Comparison of ENCODE assay signal across 19 mouse cellular contexts in the genomic region with DNA sequence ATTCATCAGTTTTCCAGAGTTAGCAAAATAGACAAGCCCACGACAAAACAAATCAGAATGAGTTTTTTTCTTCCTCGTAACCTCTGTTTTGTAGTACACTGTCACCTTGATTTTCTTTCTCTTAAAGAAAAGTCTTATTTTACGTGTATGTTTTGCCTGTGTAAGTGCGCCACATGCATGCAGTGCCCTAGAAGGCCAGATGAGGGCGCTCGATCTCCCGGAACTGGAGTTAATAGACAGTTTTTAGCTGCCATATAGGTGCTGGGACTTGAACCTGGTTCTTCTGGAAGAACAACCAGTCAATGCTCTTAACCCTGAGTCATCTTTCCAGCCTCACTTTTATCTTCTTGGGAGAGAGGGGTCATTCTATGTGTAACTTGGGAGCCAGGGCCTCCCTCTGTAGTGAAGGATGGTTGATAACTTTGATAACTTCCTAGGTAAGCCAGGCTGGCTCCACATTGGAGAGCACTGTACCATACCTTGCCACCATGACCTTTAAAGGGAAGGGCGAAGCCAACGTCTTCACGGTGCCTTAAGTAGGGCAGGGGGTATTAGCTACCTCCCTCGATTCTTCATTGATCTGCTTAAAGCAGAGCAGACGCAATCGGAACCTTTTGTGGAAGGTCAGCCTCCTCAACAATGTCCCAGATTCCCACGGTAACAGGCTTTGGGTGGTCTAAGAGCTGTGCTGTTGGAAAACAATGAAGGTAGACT. TPM values are rescaled to one million over a fixed set of nuclear protein-coding genes. Genes with fewer than 3 reads are reported as not detected.
DNase-seq lines count a peak whose midpoint lies in the region; ATAC-seq and TF ChIP-seq lines count a peak whose summit lies in the region.
"Had no signal": no experiment of that assay in that cellular context is flagged by ENCODE, and none has a peak within 500 bp of the region (broad histone marks: within the 10 kb centered on the region; RNA-seq: fewer than 3 reads in every experiment).

No protein-coding gene starts in this region.

- H3K27ac ChIP-seq in layer of hippocampus, adult 2 months, result no peak overlapping the region
- no peak overlapping the region for H3K27ac ChIP-seq in midbrain, postnatal 0 days (ENCODE audit: low read depth, low read length)
- no peak overlapping the region for H3K27ac ChIP-seq in midbrain, embryonic 10.5 days (replicated peaks)
- no peak overlapping the region for H3K27ac ChIP-seq in MEL (ENCODE audit: control insufficient read depth, low read depth, low read length)
- H3K27ac ChIP-seq: embryonic facial prominence, embryonic 13.5 days; hindbrain, embryonic 15.5 days; kidney, embryonic 15.5 days; lung, embryonic 15.5 days; midbrain, embryonic 13.5 days; neural tube, embryonic 13.5 days had no signal

- no peaks in the 10 kb centered on the region for H3K4me1 ChIP-seq in midbrain, postnatal 0 days (ENCODE audit: insufficient read depth, low read length)
- no peaks in the 10 kb centered on the region for H3K4me1 ChIP-seq in midbrain, embryonic 10.5 days
- no peaks in the 10 kb centered on the region for H3K4me1 ChIP-seq in MEL (ENCODE audit: control insufficient read depth in 1 of 2, insufficient read depth in 2 of 2, low read length in 2 of 2)
- H3K4me1 ChIP-seq: hindbrain, embryonic 15.5 days; lung, embryonic 15.5 days; midbrain, embryonic 13.5 days had no signal

- no peak overlapping the region for H3K4me2 ChIP-seq in midbrain, postnatal 0 days (ENCODE audit: low read depth, low read length, poor library complexity, severe bottlenecking)
- H3K4me2 ChIP-seq: embryonic facial prominence, embryonic 13.5 days; hindbrain, embryonic 15.5 days; kidney, embryonic 15.5 days; lung, embryonic 15.5 days; midbrain, embryonic 13.5 days; neural tube, embryonic 13.5 days had no signal

- H3K9ac ChIP-seq in midbrain, postnatal 0 days (replicated peaks; ENCODE audit: low read length, poor library complexity, severe bottlenecking), result no peak overlapping the region
- H3K9ac ChIP-seq in MEL (ENCODE audit: control insufficient read depth, low read depth, low read length, poor library complexity, severe bottlenecking), result no peak overlapping the region
- H3K9ac ChIP-seq: embryonic facial prominence, embryonic 13.5 days; hindbrain, embryonic 15.5 days; kidney, embryonic 15.5 days; lung, embryonic 15.5 days; midbrain, embryonic 13.5 days; neural tube, embryonic 13.5 days had no signal

- WGBS in midbrain, postnatal 0 days, result 83% methylated on average over 14 of the region's 14 CpGs
- WGBS in midbrain, embryonic 10.5 days, result 82% methylated on average over 14 of the region's 14 CpGs

- H3K36me3 ChIP-seq in midbrain, postnatal 0 days (ENCODE audit: insufficient read depth, low read length), result no peaks in the 10 kb centered on the region
- peaks cover 6% of the 10 kb centered on the region; the same call in 1 of the 2 replicates for H3K36me3 ChIP-seq in midbrain, embryonic 10.5 days
- no peaks in the 10 kb centered on the region for H3K36me3 ChIP-seq in MEL (ENCODE audit: control insufficient read depth in 1 of 2, insufficient read depth in 2 of 2, low read length in 2 of 2)
- H3K36me3 ChIP-seq: hindbrain, embryonic 15.5 days; lung, embryonic 15.5 days had no signal

- TF ChIP-seq EP300 in MEL (IDR thresholded peaks at IDR 0.05; ENCODE audit: low read depth in 1 of 2, low read length in 2 of 2), result no peak

- H3K27me3 ChIP-seq in midbrain, postnatal 0 days (ENCODE audit: insufficient read depth, low read length), result no peaks in the 10 kb centered on the region
- no peaks in the 10 kb centered on the region for H3K27me3 ChIP-seq in midbrain, embryonic 10.5 days (ENCODE audit: low read depth, poor library complexity, severe bottlenecking)
- no peaks in the 10 kb centered on the region for H3K27me3 ChIP-seq in MEL (ENCODE audit: control insufficient read depth in 1 of 2, insufficient read depth in 2 of 2, low read length in 2 of 2)
- H3K27me3 ChIP-seq: embryonic facial prominence, embryonic 13.5 days; hindbrain, embryonic 15.5 days; kidney, embryonic 15.5 days; lung, embryonic 15.5 days; midbrain, embryonic 13.5 days; neural tube, embryonic 13.5 days had no signal

- H3K4me3 ChIP-seq in layer of hippocampus, adult 2 months, result no peak overlapping the region
- no peak overlapping the region for H3K4me3 ChIP-seq in midbrain, postnatal 0 days (ENCODE audit: low read depth, low read length)
- no peak overlapping the region for H3K4me3 ChIP-seq in midbrain, embryonic 10.5 days
- H3K4me3 ChIP-seq in MEL (ENCODE audit: control insufficient read depth in 1 of 2, insufficient read depth in 1 of 2, low read depth in 2 of 2, low read length in 2 of 2), result no peak overlapping the region
- H3K4me3 ChIP-seq: embryonic facial prominence, embryonic 13.5 days; hindbrain, embryonic 15.5 days; kidney, embryonic 15.5 days; lung, embryonic 15.5 days; midbrain, embryonic 13.5 days; neural tube, embryonic 13.5 days had no signal

- no peak for DNase-seq in layer of hippocampus, adult 2 months (ENCODE audit: low spot score in 2 of 2)
- no peak for DNase-seq in layer of hippocampus, adult 8-10 months (ENCODE audit: low spot score in 2 of 2)
- no peak for DNase-seq in midbrain, postnatal 0 days (ENCODE audit: low spot score)
- no peak for DNase-seq in midbrain, embryonic 10.5 days (ENCODE audit: low spot score)
- no peak for DNase-seq in MEL (ENCODE audit: low read depth, low spot score)
- DNase-seq in ovary, postnatal 36 days (ENCODE audit: low spot score), result no peak
- DNase-seq in spleen, postnatal 36 days (ENCODE audit: low spot score in 2 of 2), result no peak
- DNase-seq: adrenal gland, adult 2 months; cerebellum, adult 8-10 months; heart, postnatal 4 days; thymus, adult 2 months had no signal

- no peaks in the 10 kb centered on the region for H3K9me3 ChIP-seq in midbrain, postnatal 0 days (ENCODE audit: low read length)
- no peaks in the 10 kb centered on the region for H3K9me3 ChIP-seq in midbrain, embryonic 10.5 days (replicated peaks)
- H3K9me3 ChIP-seq in MEL (replicated peaks; ENCODE audit: insufficient read depth, low read length), result no peaks in the 10 kb centered on the region
- H3K9me3 ChIP-seq: embryonic facial prominence, embryonic 13.5 days; hindbrain, embryonic 15.5 days; kidney, embryonic 15.5 days; lung, embryonic 15.5 days; midbrain, embryonic 13.5 days; neural tube, embryonic 13.5 days had no signal

- TF ChIP-seq RAD21 in MEL (IDR thresholded peaks at IDR 0.05; ENCODE audit: low read depth, low read length), result no peak

- TF ChIP-seq POLR2A in MEL (IDR thresholded peaks at IDR 0.05; ENCODE audit: control insufficient read depth in 1 of 2, insufficient read depth in 1 of 2, low read depth in 1 of 2, low read length in 2 of 2, poor library complexity in 1 of 2), result no peak

- no peak for ATAC-seq in midbrain, postnatal 0 days (ENCODE audit: low FRiP score)
- ATAC-seq: forebrain, embryonic 16.5 days; intestine, embryonic 16.5 days; midbrain, embryonic 13.5 days had no signal

- no peaks in the 10 kb centered on the region for H3K79me2 ChIP-seq in MEL (ENCODE audit: control insufficient read depth, insufficient read depth, low read length, poor library complexity)

- peak; percentile 55 for TF ChIP-seq CTCF in layer of hippocampus, adult 2 months (conservative IDR thresholded peaks at IDR 0.05)
- peak; percentile 16; the same call in 1 of the 2 replicates for TF ChIP-seq CTCF in midbrain, postnatal 0 days (IDR thresholded peaks at IDR 0.05)
- TF ChIP-seq CTCF in MEL (IDR thresholded peaks at IDR 0.05 in 2 of 3, conservative IDR thresholded peaks at IDR 0.05 in 1 of 3; ENCODE audit: control insufficient read depth in 1 of 3, insufficient read depth in 1 of 3, low read depth in 2 of 3, low read length in 3 of 3, poor library complexity in 1 of 3, severe bottlenecking in 1 of 3), result peak; percentile 20 to 35 (median 27); a peak in 4 of 6 replicates

TF ChIP-seq in MEL, 35 proteins besides CTCF, POLR2A, EP300 and RAD21:
- TF ChIP-seq USF1 (IDR thresholded peaks at IDR 0.05; ENCODE audit: low read depth, low read length) (no peak), GABPA (IDR thresholded peaks at IDR 0.05; ENCODE audit: low read depth, low read length) (no peak), ELF1 (IDR thresholded peaks at IDR 0.05; ENCODE audit: low read depth, low read length) (no peak), ZC3H11A (IDR thresholded peaks at IDR 0.05; ENCODE audit: low read depth, low read length) (no peak), USF2 (IDR thresholded peaks at IDR 0.05; ENCODE audit: borderline replicate concordance in 1 of 2, insufficient read depth in 1 of 2, low read depth in 1 of 2, low read length in 2 of 2) (no peak), MAX (IDR thresholded peaks at IDR 0.05; ENCODE audit: low read length) (no peak), POLR2AphosphoS2 (IDR thresholded peaks at IDR 0.05; ENCODE audit: low read length) (no peak), ETS1 (IDR thresholded peaks at IDR 0.05; ENCODE audit: low read depth, low read length) (no peak), CHD1 (IDR thresholded peaks at IDR 0.05; ENCODE audit: low read depth, low read length) (no peak), ZNF384 (IDR thresholded peaks at IDR 0.05; ENCODE audit: low read depth, low read length) (no peak)

RNA-seq across cellular contexts. Expression of a gene that starts 22.4 kb away (rescaled TPM):
- 10 to 100 TPM; 39.4 to 44.9 TPM for total RNA-seq in layer of hippocampus, adult 2 months (2021)
- 10 to 100 TPM; 44.9 to 50.2 (median 47.8) TPM for total RNA-seq in layer of hippocampus, adult 8-10 months (2022)
- 16.3 and 27.4 TPM in 2 replicates for total RNA-seq in midbrain, postnatal 0 days (2014; rRNA removed)
- 17.1 and 20.5 TPM in 2 replicates for polyA plus RNA-seq in midbrain, postnatal 0 days (2015; fragmentation: Nextera tagmentation; extraction: Ambion mirVana)
- 24.5 and 27.0 TPM in 2 replicates for polyA plus RNA-seq in midbrain, embryonic 10.5 days (2016; fragmentation: Nextera tagmentation; extraction: Ambion mirVana)
- 37.7 and 39.4 TPM in 2 replicates for total RNA-seq in MEL (2012; rRNA removed)
- 10 to 100 TPM in 1 of 2 experiments, not detected in 1; 64.9 TPM for polyA plus RNA-seq in MEL (2012; ENCODE audit: insufficient read depth in 1 of 2, insufficient read length in 2 of 2, low read depth in 1 of 2, low replicate concordance in 2 of 2, missing spikeins in 1 of 2)
